Mouse (Mus musculus): ENCODE results near the gene Notch4. TPM values are rescaled to one million over a fixed set of nuclear protein-coding genes. Genes with fewer than 3 reads are reported as not detected.

Gene Notch4
- polyA plus RNA-seq, 1 experiment from 2014 or later = 5.7 TPM

DNA sequence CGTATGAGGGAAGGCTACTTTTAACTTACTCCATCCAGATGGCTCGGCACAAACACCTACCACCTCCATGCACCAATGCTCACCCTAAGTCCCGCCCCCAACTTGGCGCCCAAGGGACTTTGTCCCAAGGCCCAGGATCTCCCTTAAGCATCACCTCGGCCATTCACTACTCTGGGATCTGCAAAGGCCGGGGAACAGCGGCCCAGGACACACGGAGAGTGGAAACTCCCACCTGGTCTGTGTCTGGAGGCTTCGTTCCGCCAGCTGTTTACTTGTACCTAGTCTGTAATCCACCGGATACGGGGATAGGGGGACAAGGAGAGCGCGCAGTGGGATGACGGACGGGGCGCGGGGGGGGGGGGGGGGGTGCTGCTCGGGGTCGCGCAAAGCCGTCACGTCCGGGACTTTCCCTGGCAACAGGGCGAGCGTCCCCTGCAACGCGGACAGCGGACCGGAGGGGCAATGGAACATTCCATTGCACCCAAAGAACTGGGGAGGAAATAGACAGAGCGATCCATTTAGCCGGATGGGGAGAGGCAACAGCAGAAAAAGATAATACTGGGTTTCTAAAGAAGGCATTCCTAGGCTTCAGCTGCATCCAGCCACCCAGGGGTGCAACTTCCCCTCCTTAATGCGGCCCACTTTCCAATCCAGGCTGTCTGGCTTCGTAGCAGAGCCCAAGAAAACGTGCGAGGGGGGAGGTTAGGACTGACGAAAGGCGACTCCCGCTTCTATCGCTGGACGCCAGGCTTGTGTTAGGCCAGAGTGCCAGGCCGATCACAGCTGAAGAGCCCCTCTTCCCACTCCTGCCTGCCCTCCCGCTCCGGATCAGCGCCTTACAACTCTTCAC is 63.2 kb downstream of the Notch4 start:
- Histone ChIP-seq H3K4me2 (peak overlapping the region; percentile 95), H3K4me1 (replicated peaks) (peaks cover 49% of the 10 kb centered on the region), H3K4me3 (peak overlapping the region; percentile 88), H3K9ac (peak overlapping the region; percentile 86), H3K27ac (ENCODE audit: poor library complexity, severe bottlenecking) (peak overlapping the region; percentile 97), H3K36me3 (peaks cover 26% of the 10 kb centered on the region), H3K9me3 (replicated peaks) (no peaks in the 10 kb centered on the region), H3K27me3 (replicated peaks) (peaks cover 37% of the 10 kb centered on the region)
- 0% methylated on average over 40 of the region's 45 CpGs for WGBS
- ATAC-seq (ENCODE audit: insufficient number of reproducible peaks, low FRiP score) = peak; percentile 84

DNA sequence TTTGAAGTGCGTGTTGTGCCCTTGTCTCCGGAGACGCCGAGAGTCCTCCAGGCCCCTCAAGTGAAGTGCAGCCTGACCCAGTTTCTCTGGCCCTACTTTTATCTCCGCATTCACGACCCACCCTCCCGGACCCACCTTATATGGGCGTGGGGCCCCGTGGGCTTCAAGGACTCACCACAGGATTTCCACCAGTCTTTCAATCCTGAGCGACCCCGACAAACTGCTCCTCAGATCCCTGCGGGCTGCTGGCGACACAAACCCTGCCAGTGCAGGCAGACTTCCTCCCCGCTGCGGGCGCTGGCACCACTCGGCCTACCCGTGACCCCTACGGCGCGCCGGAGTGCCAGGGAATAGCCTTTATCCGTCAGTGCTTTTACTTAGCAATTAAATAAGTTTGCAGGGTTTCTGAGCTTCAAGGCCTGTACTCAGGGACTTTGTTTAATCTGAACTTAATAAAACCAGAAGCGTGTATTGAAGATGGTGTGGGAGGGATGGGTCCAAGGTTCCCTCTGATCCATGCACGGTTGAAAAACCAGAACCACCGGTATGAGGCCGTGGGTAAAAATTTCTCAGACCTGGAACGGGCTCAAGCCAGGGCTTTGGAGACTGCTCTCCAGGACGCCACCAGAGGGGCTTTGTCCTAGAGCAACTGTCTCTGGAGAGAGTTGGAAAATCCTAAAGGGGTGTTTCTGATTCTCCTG is 64.0 kb downstream of the Notch4 start, which contains the start of gene Ppt2:
TSS of gene Ppt2 (minus strand) at position 568 of the 701 bp plus-strand sequence.
- peak; percentile 0; the same call in 1 of the 2 replicates for ATAC-seq (ENCODE audit: insufficient number of reproducible peaks, low FRiP score)
- Histone ChIP-seq H3K9ac (peak within 1 kb of the TSS; percentile 86), H3K4me1 (replicated peaks) (peaks cover 49% of the 10 kb centered on the region), H3K4me2 (peak within 1 kb of the TSS; percentile 95), H3K36me3 (peaks cover 19% of the 10 kb centered on the region), H3K9me3 (replicated peaks) (no peaks in the 10 kb centered on the region), H3K4me3 (peak within 1 kb of the TSS; percentile 88), H3K27ac (ENCODE audit: poor library complexity, severe bottlenecking) (peak within 1 kb of the TSS; percentile 97), H3K27me3 (replicated peaks) (peaks cover 44% of the 10 kb centered on the region)
- 3% methylated on average over 29 of the region's 29 CpGs for WGBS

DNA sequence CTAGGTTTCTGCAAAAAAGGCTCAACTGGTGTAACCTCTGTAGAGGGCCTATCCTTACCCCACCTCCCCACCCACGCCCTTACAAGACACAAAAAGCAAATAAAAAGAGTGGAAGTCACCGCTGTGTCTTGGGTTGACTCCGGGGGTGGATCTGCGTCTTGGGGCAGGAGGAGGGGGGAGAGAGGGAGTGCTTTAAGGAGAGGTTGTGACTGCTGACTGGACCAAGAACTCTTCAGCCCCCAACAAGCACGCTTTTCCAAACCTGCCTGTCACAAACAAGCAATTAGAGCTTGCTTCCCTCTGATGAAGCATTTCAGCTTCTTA is 64.5 kb downstream of the Notch4 start:
- Histone ChIP-seq H3K27me3 (replicated peaks) (peaks cover 49% of the 10 kb centered on the region), H3K27ac (ENCODE audit: poor library complexity, severe bottlenecking) (0 out of 2 replicates have a peak overlapping the region, but pooled peaks have one; percentile 97), H3K9ac (peak overlapping the region; percentile 86), H3K4me1 (replicated peaks) (peaks cover 49% of the 10 kb centered on the region), H3K4me2 (peak overlapping the region; percentile 95), H3K9me3 (replicated peaks) (no peaks in the 10 kb centered on the region), H3K4me3 (peak overlapping the region; percentile 88), H3K36me3 (peaks cover 14% of the 10 kb centered on the region)
- 43% methylated on average over 5 of the region's 5 CpGs for WGBS
- no peak for ATAC-seq (ENCODE audit: insufficient number of reproducible peaks, low FRiP score)

DNA sequence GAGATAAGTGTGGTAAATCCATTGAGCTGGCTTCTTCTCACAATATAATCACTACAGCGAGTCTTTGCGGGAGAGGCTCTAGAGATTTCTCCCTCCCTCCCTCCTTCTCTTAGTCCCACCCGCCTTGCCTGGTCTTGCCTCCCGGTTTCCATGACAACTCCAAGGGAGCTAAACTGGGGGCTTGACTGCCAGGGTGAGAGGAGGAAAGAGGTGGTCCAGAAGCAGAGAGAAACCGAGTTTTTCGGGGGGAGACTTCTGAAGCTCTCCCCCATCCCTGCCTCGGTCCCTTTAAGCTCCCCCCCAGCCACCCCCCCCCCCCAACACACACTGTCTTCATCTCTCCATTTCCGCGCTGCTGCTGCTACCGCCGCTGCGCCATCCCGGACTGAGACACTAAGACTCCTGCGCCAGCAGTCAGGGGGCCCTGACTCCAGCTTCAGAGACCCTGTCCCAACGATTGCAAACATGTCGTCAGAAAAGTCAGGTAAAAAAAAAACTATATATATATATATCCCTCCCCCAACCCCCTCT is 65.2 kb downstream of the Notch4 start, which contains the start of gene Prrt1:
TSS of gene Prrt1 (plus strand) at position 313 of the 531 bp plus-strand sequence.
- peak within 1 kb of the TSS; percentile 97 for H3K27ac ChIP-seq (ENCODE audit: poor library complexity, severe bottlenecking)
- no peaks in the 10 kb centered on the region for H3K9me3 ChIP-seq (replicated peaks)
- WGBS = 3% methylated on average over 16 of the region's 16 CpGs
- H3K36me3 ChIP-seq = peaks cover 8% of the 10 kb centered on the region
- H3K9ac ChIP-seq = peak within 1 kb of the TSS; percentile 86
- peaks cover 56% of the 10 kb centered on the region for H3K27me3 ChIP-seq (replicated peaks)
- ATAC-seq (ENCODE audit: insufficient number of reproducible peaks, low FRiP score) = no peak
- H3K4me2 ChIP-seq = peak within 1 kb of the TSS; percentile 95
- H3K4me3 ChIP-seq = peak within 1 kb of the TSS; percentile 88
- H3K4me1 ChIP-seq (replicated peaks) = peaks cover 49% of the 10 kb centered on the region

DNA sequence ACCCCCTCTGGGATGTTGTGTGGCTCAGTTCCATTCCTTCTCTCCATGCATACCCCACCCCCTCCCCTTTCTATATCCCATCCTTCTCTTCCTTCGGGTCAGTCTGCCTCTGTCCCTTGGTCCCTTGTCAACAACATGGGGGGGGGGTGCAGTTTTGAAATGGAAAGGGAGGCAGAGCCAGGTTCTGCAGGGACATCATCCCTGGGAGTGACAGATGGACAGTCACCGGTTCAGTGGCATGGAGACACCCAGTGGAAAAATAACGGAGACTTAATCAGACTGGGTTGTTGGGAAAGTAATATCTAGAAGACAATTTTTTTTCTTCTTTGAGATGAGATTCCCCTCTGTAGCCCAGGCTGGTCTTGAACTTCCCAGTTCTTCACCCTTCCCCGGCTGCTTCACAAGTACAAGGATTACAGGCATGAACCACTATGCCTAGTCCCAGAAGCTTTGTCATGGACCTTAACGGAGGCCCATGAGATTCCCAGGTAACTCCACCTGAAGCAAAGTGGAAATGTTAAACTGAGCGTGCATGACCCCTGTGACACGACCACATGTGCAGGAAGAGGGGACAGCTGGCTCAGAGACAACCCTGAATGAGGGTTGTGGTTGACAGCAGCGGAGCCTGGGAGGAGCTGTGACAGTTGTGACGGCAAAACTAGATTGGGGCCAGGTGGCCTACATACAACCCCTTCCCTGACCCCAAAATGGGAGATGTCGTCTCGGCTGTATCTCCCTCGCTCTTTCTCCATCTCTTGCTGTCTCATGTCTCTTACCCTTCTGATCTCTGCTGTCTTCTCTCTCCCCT is 65.9 kb downstream of the Notch4 start:
- Histone ChIP-seq H3K27ac (ENCODE audit: poor library complexity, severe bottlenecking) (no peak overlapping the region), H3K36me3 (peaks cover 8% of the 10 kb centered on the region), H3K9me3 (replicated peaks) (no peaks in the 10 kb centered on the region), H3K9ac (no peak overlapping the region), H3K4me2 (peak overlapping the region; percentile 95; the same call in 1 of the 2 replicates), H3K4me3 (peak overlapping the region; percentile 38), H3K4me1 (replicated peaks) (peaks cover 49% of the 10 kb centered on the region), H3K27me3 (replicated peaks) (peaks cover 57% of the 10 kb centered on the region)
- ATAC-seq (ENCODE audit: insufficient number of reproducible peaks, low FRiP score) = no peak
- WGBS = 16% methylated on average over 12 of the region's 12 CpGs

DNA sequence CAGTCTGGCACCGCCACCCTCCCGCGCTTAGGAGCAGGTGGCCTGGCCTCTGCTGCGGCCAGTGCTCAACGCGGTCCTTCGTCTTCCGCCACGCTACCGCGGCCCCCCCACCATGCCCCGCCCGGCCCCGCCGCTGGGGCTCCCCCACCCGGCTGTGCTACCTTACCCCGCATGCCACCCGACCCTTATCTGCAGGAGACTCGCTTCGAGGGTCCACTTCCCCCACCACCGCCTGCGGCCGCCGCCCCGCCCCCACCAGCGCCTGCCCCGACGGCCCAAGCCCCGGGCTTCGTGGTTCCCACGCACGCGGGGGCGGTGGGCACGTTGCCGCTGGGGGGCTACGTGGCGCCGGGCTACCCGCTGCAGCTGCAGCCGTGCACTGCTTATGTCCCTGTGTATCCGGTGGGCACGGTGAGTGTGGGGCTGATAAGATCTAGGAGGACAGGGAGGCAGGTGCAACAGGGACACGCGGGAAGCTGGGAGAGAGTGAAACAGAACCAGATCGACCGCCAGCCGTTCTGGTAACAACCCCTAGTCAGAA is 66.8 kb downstream of the Notch4 start:
- Histone ChIP-seq H3K4me1 (replicated peaks) (peaks cover 46% of the 10 kb centered on the region), H3K27ac (ENCODE audit: poor library complexity, severe bottlenecking) (no peak overlapping the region), H3K4me2 (peak overlapping the region; percentile 57), H3K36me3 (0 out of 2 replicates have a peak, but pooled peaks cover 2% of the 10 kb centered on the region), H3K9ac (peak overlapping the region; percentile 12; the same call in 1 of the 2 replicates), H3K4me3 (peak overlapping the region; percentile 38), H3K9me3 (replicated peaks) (no peaks in the 10 kb centered on the region), H3K27me3 (replicated peaks) (peaks cover 57% of the 10 kb centered on the region)
- no peak for ATAC-seq (ENCODE audit: insufficient number of reproducible peaks, low FRiP score)
- WGBS = 2% methylated on average over 37 of the region's 48 CpGs

DNA sequence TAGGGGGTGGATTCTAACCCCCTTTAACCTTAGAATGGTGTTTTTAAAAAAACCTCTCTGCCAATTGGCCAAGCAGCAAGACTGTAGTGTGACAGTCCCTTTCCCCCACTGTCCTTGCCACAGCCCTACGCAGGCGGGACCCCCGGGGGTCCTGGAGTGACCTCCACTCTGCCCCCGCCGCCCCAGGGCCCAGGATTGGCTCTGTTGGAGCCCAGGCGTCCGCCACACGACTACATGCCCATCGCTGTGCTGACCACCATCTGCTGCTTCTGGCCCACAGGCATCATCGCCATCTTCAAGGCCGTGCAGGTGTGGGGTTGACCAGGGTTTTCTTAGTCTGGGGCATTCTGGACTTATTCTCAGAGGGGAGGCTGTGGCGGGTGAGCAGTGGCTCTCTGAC is 67.6 kb downstream of the Notch4 start:
- H3K9me3 ChIP-seq (replicated peaks) = no peaks in the 10 kb centered on the region
- peak overlapping the region; percentile 71 for H3K4me2 ChIP-seq
- H3K27me3 ChIP-seq (replicated peaks) = peaks cover 57% of the 10 kb centered on the region
- no peak for ATAC-seq (ENCODE audit: insufficient number of reproducible peaks, low FRiP score)
- peaks cover 37% of the 10 kb centered on the region for H3K4me1 ChIP-seq (replicated peaks)
- no peak overlapping the region for H3K27ac ChIP-seq (ENCODE audit: poor library complexity, severe bottlenecking)
- no peaks in the 10 kb centered on the region for H3K36me3 ChIP-seq
- H3K9ac ChIP-seq = peak overlapping the region; percentile 61; the same call in 1 of the 2 replicates
- 7% methylated on average over 12 of the region's 12 CpGs for WGBS
- peak overlapping the region; percentile 42 for H3K4me3 ChIP-seq

DNA sequence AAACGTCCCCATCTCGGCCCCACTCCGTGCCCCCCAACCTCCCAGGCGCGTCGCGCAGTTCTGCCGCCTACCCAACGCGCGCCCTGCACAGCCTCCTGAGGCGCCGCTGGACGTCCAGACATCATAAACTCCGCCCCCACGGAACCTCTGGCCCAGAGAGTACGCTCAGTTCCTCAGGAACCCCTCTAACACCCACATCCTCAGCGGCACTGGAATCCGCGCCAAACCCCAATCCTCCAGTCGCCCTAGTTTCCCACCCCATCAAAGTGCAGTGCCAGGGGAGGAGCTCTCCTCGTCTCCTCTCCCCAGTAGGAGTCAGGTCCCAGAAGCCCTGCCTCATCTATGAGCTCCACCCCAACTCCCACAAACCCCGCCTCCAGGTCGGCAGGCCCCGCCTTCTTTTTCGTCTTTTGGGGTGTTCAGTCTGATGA is 68.2 kb downstream of the Notch4 start:
- Histone ChIP-seq H3K4me1 (replicated peaks) (peaks cover 37% of the 10 kb centered on the region), H3K36me3 (no peaks in the 10 kb centered on the region), H3K9me3 (replicated peaks) (no peaks in the 10 kb centered on the region), H3K27me3 (replicated peaks) (peaks cover 62% of the 10 kb centered on the region), H3K9ac (peak overlapping the region; percentile 61), H3K27ac (ENCODE audit: poor library complexity, severe bottlenecking) (no peak overlapping the region), H3K4me3 (peak overlapping the region; percentile 42), H3K4me2 (peak overlapping the region; percentile 71)
- under 1% methylated on average over 26 of the region's 26 CpGs for WGBS
- no peak for ATAC-seq (ENCODE audit: insufficient number of reproducible peaks, low FRiP score)

DNA sequence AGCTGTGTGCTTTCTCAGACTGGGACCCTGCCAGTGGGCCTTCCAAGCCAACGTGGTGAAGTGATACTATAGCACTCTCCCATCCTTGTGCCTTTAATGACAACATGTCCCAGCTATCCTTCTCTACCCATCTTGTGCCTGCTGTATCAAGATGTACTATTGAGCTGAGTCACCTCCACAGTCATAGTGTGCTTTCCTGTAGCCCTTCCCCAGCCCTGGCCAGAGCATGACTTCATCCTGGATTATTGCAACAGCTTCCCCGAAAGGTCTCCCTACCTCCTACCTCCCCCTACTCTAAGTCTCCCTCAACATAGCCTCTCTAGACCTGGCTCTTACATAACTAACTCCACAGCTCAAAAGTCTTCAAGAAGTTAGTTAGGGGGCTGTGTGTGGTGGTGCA is 71.6 kb downstream of the Notch4 start:
- 52% methylated on average over 2 of the region's 2 CpGs for WGBS
- no peak for ATAC-seq (ENCODE audit: insufficient number of reproducible peaks, low FRiP score)
- Histone ChIP-seq H3K9ac (no peak overlapping the region), H3K27me3 (replicated peaks) (peaks cover 46% of the 10 kb centered on the region), H3K4me1 (replicated peaks) (peaks cover 17% of the 10 kb centered on the region), H3K27ac (ENCODE audit: poor library complexity, severe bottlenecking) (no peak overlapping the region), H3K36me3 (no peaks in the 10 kb centered on the region), H3K4me2 (no peak overlapping the region), H3K9me3 (replicated peaks) (no peaks in the 10 kb centered on the region), H3K4me3 (no peak overlapping the region)

DNA sequence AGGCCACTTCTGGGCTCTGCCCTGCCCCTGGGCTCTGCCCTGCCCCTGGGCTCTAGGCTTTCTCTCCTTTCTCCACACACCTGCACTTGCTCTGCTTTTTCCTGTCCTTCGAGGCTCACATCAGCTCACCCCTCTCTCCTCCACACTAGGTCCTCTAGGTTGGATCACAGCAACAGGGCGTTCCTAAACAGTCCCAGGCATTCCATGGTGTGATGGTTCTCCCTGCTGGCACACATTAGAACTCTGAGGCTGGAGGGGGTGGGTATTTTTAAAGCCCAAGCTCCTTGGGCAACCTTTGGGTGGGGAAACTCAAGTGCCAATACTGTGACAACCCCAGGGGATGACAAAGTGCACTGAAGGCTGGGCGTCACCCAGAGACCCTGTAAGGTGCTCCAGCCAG is 73.4 kb downstream of the Notch4 start:
- no peak overlapping the region for H3K27ac ChIP-seq (ENCODE audit: poor library complexity, severe bottlenecking)
- H3K4me3 ChIP-seq = no peak overlapping the region
- H3K9me3 ChIP-seq (replicated peaks) = no peaks in the 10 kb centered on the region
- H3K27me3 ChIP-seq (replicated peaks) = peaks cover 28% of the 10 kb centered on the region
- no peak overlapping the region for H3K9ac ChIP-seq
- no peak for ATAC-seq (ENCODE audit: insufficient number of reproducible peaks, low FRiP score)
- no peaks in the 10 kb centered on the region for H3K36me3 ChIP-seq
- 50% methylated on average over 3 of the region's 3 CpGs for WGBS
- H3K4me2 ChIP-seq = no peak overlapping the region
- H3K4me1 ChIP-seq (replicated peaks) = peaks cover 12% of the 10 kb centered on the region

Measured in heart, embryonic 12.5 days (tissue).